Mouse (Mus musculus): ENCODE data around the gene H60b.
"Not testable (repeated sequence)": the region's sequence is repeated elsewhere in the genome, so short reads cannot be mapped to it uniquely, and the experiment has no call there.

GRCm38 (mm10) chr10:22212012-22212696 lies 53.8 kb downstream of the H60b start:
- TF ChIP-seq CTCF (IDR thresholded peaks at IDR 0.05) = peak; percentile 66
- not testable (repeated sequence) for TF ChIP-seq EP300 (IDR thresholded peaks at IDR 0.05)
